Mouse (Mus musculus): ENCODE measurements around the gene Mfsd14a. TPM values are rescaled to one million over a fixed set of nuclear protein-coding genes. Genes with fewer than 3 reads are reported as not detected.
"Not testable (repeated sequence)": the region's sequence is repeated elsewhere in the genome, so short reads cannot be mapped to it uniquely, and the experiment has no call there.

Gene Mfsd14a
- polyA plus RNA-seq, 1 experiment = 13.3 TPM

- H3K27me3 ChIP-seq (ENCODE audit: control insufficient read depth, insufficient read depth, insufficient read length) = no peaks in the 10 kb centered on the region
- H3K79me3 ChIP-seq (ENCODE audit: low read depth) = peaks cover 12% of the 10 kb centered on the region
- H3K4me3 ChIP-seq (ENCODE audit: insufficient read depth, poor library complexity, severe bottlenecking) = no peak overlapping the region
- TF ChIP-seq MYOD1 (IDR thresholded peaks at IDR 0.05; ENCODE audit: control insufficient read depth, insufficient read length, low read depth) (no peak), MAX (IDR thresholded peaks at IDR 0.05) (no peak), CTCF (IDR thresholded peaks at IDR 0.05; ENCODE audit: control insufficient read depth, insufficient read depth, insufficient read length) (no peak), USF1 (IDR thresholded peaks at IDR 0.05; ENCODE audit: low read depth) (no peak), MYOG (IDR thresholded peaks at IDR 0.05; ENCODE audit: control insufficient read depth, extremely low read depth, insufficient read length) (no peak), CEBPB (IDR thresholded peaks at IDR 0.05; ENCODE audit: low read depth) (no peak), FOSL1 (IDR thresholded peaks at IDR 0.05; ENCODE audit: insufficient read depth, low read length, poor library complexity, severe bottlenecking) (no peak)
- peaks cover 28% of the 10 kb centered on the region for H3K79me2 ChIP-seq (ENCODE audit: control insufficient read depth, insufficient read depth)
- H3ac ChIP-seq (ENCODE audit: control insufficient read depth, insufficient read length, low read depth) = no peak overlapping the region
- peaks cover 12% of the 10 kb centered on the region for H3K36me3 ChIP-seq (ENCODE audit: control insufficient read depth, insufficient read depth)
These were observed 31.8 kb upstream of the Mfsd14a start for GRCm38 (mm10) chr3:116694312-116694711.

DNA sequence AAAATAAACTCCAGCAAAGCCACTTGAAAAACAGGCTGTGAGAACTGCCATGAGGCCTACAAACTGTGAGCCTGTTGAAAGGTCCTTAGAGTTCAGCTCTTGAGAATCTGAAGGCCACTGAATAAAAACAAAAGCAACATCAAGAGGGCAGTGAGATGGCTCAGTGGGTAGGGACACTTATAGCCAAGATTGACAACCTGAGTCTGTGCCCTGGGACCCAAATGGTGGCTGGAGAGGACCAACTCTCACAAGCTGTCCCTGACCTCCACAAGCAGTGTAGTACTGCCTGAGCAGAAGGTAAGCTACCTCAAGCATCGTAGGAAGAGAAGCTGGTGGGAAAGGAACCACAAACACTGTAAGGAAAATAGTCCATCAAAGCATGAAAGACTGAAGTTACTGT lies 18.7 kb upstream of the Mfsd14a start, which contains the start of gene Gm43191:
Gene Gm43191, minus strand, starts transcription at position 101 of the 400 bp plus-strand sequence.
- Histone ChIP-seq H3K36me3 (ENCODE audit: control insufficient read depth, insufficient read depth) (peaks cover 4% of the 10 kb centered on the region), H3ac (ENCODE audit: control insufficient read depth, insufficient read length, low read depth) (no peak within 1 kb of the TSS), H3K79me2 (ENCODE audit: control insufficient read depth, insufficient read depth) (no peaks in the 10 kb centered on the region), H3K79me3 (ENCODE audit: low read depth) (no peaks in the 10 kb centered on the region), H3K27me3 (ENCODE audit: control insufficient read depth, insufficient read depth, insufficient read length) (no peaks in the 10 kb centered on the region), H3K4me3 (ENCODE audit: insufficient read depth, poor library complexity, severe bottlenecking) (no peak within 1 kb of the TSS)
- TF ChIP-seq MYOD1 (IDR thresholded peaks at IDR 0.05; ENCODE audit: control insufficient read depth, insufficient read length, low read depth) = no peak
- no peak for TF ChIP-seq MAX (IDR thresholded peaks at IDR 0.05)
- no peak for TF ChIP-seq CTCF (IDR thresholded peaks at IDR 0.05; ENCODE audit: control insufficient read depth, insufficient read depth, insufficient read length)
- no peak for TF ChIP-seq CEBPB (IDR thresholded peaks at IDR 0.05; ENCODE audit: low read depth)
- no peak for TF ChIP-seq MYOG (IDR thresholded peaks at IDR 0.05; ENCODE audit: control insufficient read depth, extremely low read depth, insufficient read length)
- TF ChIP-seq FOSL1 (IDR thresholded peaks at IDR 0.05; ENCODE audit: insufficient read depth, low read length, poor library complexity, severe bottlenecking) = no peak
- TF ChIP-seq USF1 (IDR thresholded peaks at IDR 0.05; ENCODE audit: low read depth) = no peak

- H3ac ChIP-seq (ENCODE audit: control insufficient read depth, insufficient read length, low read depth); H3K27me3 ChIP-seq (ENCODE audit: control insufficient read depth, insufficient read depth, insufficient read length); H3K4me3 ChIP-seq (ENCODE audit: insufficient read depth, poor library complexity, severe bottlenecking); H3K36me3 ChIP-seq (ENCODE audit: control insufficient read depth, insufficient read depth): not testable (repeated sequence)
- peaks cover 30% of the 10 kb centered on the region for H3K79me2 ChIP-seq (ENCODE audit: control insufficient read depth, insufficient read depth)
- peaks cover 29% of the 10 kb centered on the region for H3K79me3 ChIP-seq (ENCODE audit: low read depth)
These were observed 1.8 kb upstream of the Mfsd14a start for GRCm38 (mm10) chr3:116664281-116664680.

DNA sequence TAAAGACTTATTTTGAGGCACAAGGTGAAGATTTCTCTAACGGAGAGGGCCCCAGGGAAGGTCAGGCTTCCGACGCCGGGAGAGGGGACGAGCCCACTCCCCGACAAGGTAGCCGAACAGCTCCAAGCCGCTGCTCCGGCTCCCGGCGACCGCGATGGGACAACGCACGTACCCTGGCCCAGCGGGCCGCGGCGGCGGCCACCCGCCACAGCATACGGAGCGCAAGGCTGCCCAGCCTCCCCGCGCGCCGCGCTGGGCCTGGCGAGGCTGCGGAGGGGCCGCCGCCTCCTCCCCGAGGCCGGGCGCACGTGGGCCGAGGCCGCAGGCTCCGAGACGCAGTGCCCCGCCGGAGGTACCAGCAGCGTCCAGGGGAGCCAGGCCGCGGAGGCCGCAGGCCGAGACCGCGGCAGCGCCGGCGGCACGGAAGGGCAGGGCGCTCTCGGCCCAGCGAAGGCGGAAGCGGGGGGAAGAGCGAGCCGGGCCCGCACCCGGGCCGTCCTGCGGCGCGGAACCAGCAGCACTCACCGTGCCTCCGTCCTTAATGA lies 535 bp downstream of the Mfsd14a start:
- Histone ChIP-seq H3K79me2 (ENCODE audit: control insufficient read depth, insufficient read depth) (peaks cover 54% of the 10 kb centered on the region), H3K27me3 (ENCODE audit: control insufficient read depth, insufficient read depth, insufficient read length) (no peaks in the 10 kb centered on the region), H3K4me3 (ENCODE audit: insufficient read depth, poor library complexity, severe bottlenecking) (peak overlapping the region; percentile 92), H3K79me3 (ENCODE audit: low read depth) (peaks cover 52% of the 10 kb centered on the region), H3K36me3 (ENCODE audit: control insufficient read depth, insufficient read depth) (peaks cover 5% of the 10 kb centered on the region), H3ac (ENCODE audit: control insufficient read depth, insufficient read length, low read depth) (peak overlapping the region; percentile 84)
- no peak for TF ChIP-seq MYOD1 (IDR thresholded peaks at IDR 0.05; ENCODE audit: control insufficient read depth, insufficient read length, low read depth)
- no peak for TF ChIP-seq CEBPB (IDR thresholded peaks at IDR 0.05; ENCODE audit: low read depth)
- no peak for TF ChIP-seq USF1 (IDR thresholded peaks at IDR 0.05; ENCODE audit: low read depth)
- TF ChIP-seq MYOG (IDR thresholded peaks at IDR 0.05; ENCODE audit: control insufficient read depth, extremely low read depth, insufficient read length) = no peak
- TF ChIP-seq FOSL1 (IDR thresholded peaks at IDR 0.05; ENCODE audit: insufficient read depth, low read length, poor library complexity, severe bottlenecking) = no peak
- TF ChIP-seq CTCF (IDR thresholded peaks at IDR 0.05; ENCODE audit: control insufficient read depth, insufficient read depth, insufficient read length) = no peak
- TF ChIP-seq MAX (IDR thresholded peaks at IDR 0.05) = no peak

GRCm38 (mm10) chr3:116661288-116661869 lies 1.1 kb downstream of the Mfsd14a start:
- no peaks in the 10 kb centered on the region for H3K27me3 ChIP-seq (ENCODE audit: control insufficient read depth, insufficient read depth, insufficient read length)
- peaks cover 59% of the 10 kb centered on the region for H3K79me2 ChIP-seq (ENCODE audit: control insufficient read depth, insufficient read depth)
- H3ac ChIP-seq (ENCODE audit: control insufficient read depth, insufficient read length, low read depth) = peak overlapping the region; percentile 84
- peaks cover 5% of the 10 kb centered on the region for H3K36me3 ChIP-seq (ENCODE audit: control insufficient read depth, insufficient read depth)
- H3K4me3 ChIP-seq (ENCODE audit: insufficient read depth, poor library complexity, severe bottlenecking) = peak overlapping the region; percentile 92
- no peak for TF ChIP-seq FOSL1 (IDR thresholded peaks at IDR 0.05; ENCODE audit: insufficient read depth, low read length, poor library complexity, severe bottlenecking)
- no peak for TF ChIP-seq CTCF (IDR thresholded peaks at IDR 0.05; ENCODE audit: control insufficient read depth, insufficient read depth, insufficient read length)
- TF ChIP-seq USF1 (IDR thresholded peaks at IDR 0.05; ENCODE audit: low read depth) = no peak
- no peak for TF ChIP-seq MAX (IDR thresholded peaks at IDR 0.05)
- no peak for TF ChIP-seq CEBPB (IDR thresholded peaks at IDR 0.05; ENCODE audit: low read depth)
- TF ChIP-seq MYOD1 (IDR thresholded peaks at IDR 0.05; ENCODE audit: control insufficient read depth, insufficient read length, low read depth) = no peak
- TF ChIP-seq MYOG (IDR thresholded peaks at IDR 0.05; ENCODE audit: control insufficient read depth, extremely low read depth, insufficient read length) = no peak
- H3K79me3 ChIP-seq (ENCODE audit: low read depth) = peaks cover 58% of the 10 kb centered on the region
